Mouse (Mus musculus) macrophage (primary cell): ENCODE measurements around the gene Gm10490. TPM values are rescaled to one million over a fixed set of nuclear protein-coding genes. Genes with fewer than 3 reads are reported as not detected.
"Not testable (repeated sequence)": the region's sequence is repeated elsewhere in the genome, so short reads cannot be mapped to it uniquely, and the experiment has no call there.

Source experiments
- H3K27ac ChIP-seq: fragments of 350-480 bp; formaldehyde crosslinking; 2 replicates; pipeline ENCODE4 v1.9.0; 2021
- H3K36me3 ChIP-seq: fragments of 350-480 bp; formaldehyde crosslinking; 2 replicates; pipeline ENCODE4 v1.9.0; 2021; ENCODE audit errors: inconsistent target
- H3K4me3 ChIP-seq: fragments of 350-480 bp; formaldehyde crosslinking; 2 replicates; pipeline ENCODE4 v1.9.0; 2021; ENCODE audit errors: inconsistent target
- H3K79me2 ChIP-seq: fragments of 350-480 bp; formaldehyde crosslinking; 2 replicates; pipeline ENCODE4 v1.9.0; 2021; ENCODE audit errors: inconsistent target
- WGBS: methylation state at CpG from one replicate; pipeline ENCODE4 v1.1.7; 2026; ENCODE audit warnings: inconsistent platforms; ENCODE audit not compliant: missing documents; 5-methylcytosine and 5-hydroxymethylcytosine counted together
- polyA plus RNA-seq: library from polyadenylated mRNA; stranded (reverse); fragments of 250-400 nt; gene quantifications from 3 replicates; pipeline ENCODE4 v1.2.4, GENCODE M21; 2018; ENCODE audit warnings: inconsistent platforms
- total RNA-seq, 78 experiments: library from RNA; depleted of rRNA; stranded (reverse); fragments of 250-400 nt; gene quantifications; 1 replicate in 9 of 78; 2 replicates in 24 of 78; 3 replicates in 43 of 78; 4 replicates in 2 of 78; pipeline ENCODE4 v1.2.4; 2018; ENCODE audit warnings: inconsistent platforms in 56 of 78

Gm10490 gene
- total RNA-seq (2018; cell fraction: chromatin; rRNA removed) = not detected
- total RNA-seq (2018; cell fraction: cytosol; rRNA removed) = not detected
- not detected for total RNA-seq (2018; cell fraction: nucleus; rRNA removed)
- polyA plus RNA-seq = not detected in 3 replicates

DNA sequence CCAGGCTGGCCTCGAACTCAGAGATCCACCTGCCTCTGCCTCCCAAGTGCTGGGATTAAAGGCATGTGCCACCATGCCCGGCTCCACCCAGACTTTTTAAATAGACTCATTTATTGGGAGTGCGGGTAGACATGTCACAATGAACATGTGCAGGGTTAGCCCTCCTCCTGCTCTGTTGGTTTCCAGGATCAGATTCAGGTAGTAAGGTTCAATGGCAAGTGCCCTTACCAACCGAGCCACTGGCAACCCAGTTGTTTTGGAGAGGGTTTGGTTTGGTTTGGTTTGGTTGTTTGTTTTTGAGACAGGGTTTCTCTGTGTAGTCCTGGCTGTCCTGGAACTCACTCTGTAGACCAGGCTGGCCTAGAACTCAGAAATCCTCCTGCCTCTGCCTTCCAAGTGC, at the start of gene Gm10490:
TSS of gene Gm10490 (plus strand) at position 301 of the 400 bp plus-strand sequence.
- H3K36me3 ChIP-seq, H3K27ac ChIP-seq, H3K79me2 ChIP-seq, H3K4me3 ChIP-seq: not testable (repeated sequence)
- 90% methylated on average over 3 of the region's 4 CpGs for WGBS

DNA sequence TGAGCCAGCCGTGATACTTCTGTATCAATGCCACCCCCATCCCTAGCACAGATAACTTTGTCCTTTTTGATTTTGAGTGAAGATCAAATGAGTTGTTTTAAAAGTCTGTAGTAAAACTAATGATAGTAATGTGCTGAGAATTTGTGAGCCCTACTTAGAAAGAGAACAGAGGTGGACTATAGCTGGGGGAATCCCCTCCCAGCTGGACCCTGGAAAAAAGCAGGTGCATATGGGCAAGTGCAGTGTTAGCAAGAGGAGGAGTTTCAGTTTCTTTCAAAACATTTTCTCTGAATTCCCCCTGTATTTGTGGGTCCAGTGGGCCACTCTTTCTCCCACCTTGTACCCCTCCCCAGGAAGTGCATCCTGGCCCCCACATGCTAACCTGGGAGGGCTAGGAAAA, 46.2 kb upstream of the Gm10490 start:
- Histone ChIP-seq H3K4me3 (no peak overlapping the region), H3K36me3 (no peaks in the 10 kb centered on the region), H3K79me2 (peaks cover 82% of the 10 kb centered on the region), H3K27ac (no peak overlapping the region)
- 100% methylated on average over 1 of the region's 1 CpGs for WGBS

DNA sequence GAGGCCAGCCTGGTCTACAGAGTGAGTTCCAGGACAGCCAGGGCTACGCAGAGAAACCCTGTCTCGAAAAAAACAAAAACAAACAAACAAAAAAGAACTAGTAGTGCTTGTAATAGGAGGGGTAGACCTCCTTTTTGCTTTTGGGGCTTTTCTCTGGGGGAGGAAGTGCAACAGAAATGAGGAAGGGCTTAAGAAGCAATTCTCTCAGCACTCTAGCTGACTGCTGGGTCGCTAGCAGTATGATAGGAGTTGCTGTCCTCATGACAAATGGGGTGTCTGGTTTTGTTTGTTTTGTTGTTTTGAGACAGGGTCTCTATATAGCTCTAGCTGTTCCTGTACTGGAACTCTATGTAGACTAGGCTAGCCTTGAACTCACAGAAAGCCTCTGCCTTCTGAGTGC, 44.8 kb upstream of the Gm10490 start:
- Histone ChIP-seq H3K36me3 (no peaks in the 10 kb centered on the region), H3K27ac (peak overlapping the region; percentile 35), H3K4me3 (no peak overlapping the region), H3K79me2 (peaks cover 68% of the 10 kb centered on the region)
- WGBS = 14% methylated on average over 1 of the region's 3 CpGs

DNA sequence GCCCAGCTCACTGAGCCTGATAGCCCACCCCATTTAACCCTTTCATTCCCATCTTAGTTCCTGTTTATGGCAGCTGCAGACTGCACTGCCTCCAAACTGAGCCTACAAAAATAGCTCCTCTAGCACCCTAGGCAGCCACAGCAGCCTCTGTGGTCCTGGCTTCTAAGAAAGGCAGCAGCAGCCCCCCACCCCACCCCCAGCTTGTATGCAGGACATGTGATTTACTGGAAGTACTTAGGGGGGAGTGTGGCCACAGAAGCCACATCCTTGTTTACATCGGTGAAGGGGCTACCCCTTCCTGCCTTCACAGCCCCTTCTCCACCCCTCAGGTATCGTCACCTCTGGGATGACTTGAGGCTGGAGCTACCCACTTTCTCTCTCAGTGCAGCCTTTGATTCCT, 44.0 kb upstream of the Gm10490 start:
- peak overlapping the region; percentile 35 for H3K27ac ChIP-seq
- H3K36me3 ChIP-seq = no peaks in the 10 kb centered on the region
- H3K79me2 ChIP-seq = peaks cover 60% of the 10 kb centered on the region
- WGBS = 25% methylated on average over 2 of the region's 2 CpGs
- no peak overlapping the region for H3K4me3 ChIP-seq

DNA sequence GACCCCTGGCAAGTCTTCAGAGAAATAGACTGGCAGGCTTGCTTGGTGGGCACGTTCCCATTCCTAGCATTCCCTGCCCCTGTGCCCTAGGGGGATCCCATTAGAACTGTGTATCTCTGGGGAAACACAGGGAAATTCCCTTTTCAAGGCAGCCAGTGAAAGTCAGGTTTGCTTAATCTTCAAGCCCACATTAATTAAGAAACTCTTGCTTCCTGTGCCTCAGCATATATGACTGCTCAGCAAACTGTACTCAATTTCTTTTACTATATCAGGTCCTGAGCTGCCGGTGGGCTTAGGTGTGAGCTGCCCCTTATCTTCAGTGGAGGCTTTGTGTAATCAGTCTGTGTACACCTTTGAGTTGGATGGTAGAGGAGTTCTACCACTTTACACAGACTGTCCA, 43.6 kb upstream of the Gm10490 start:
- H3K4me3 ChIP-seq = no peak overlapping the region
- WGBS = 17% methylated on average over 2 of the region's 2 CpGs
- 0 out of 2 replicates have a peak overlapping the region, but pooled peaks have one; percentile 35 for H3K27ac ChIP-seq

DNA sequence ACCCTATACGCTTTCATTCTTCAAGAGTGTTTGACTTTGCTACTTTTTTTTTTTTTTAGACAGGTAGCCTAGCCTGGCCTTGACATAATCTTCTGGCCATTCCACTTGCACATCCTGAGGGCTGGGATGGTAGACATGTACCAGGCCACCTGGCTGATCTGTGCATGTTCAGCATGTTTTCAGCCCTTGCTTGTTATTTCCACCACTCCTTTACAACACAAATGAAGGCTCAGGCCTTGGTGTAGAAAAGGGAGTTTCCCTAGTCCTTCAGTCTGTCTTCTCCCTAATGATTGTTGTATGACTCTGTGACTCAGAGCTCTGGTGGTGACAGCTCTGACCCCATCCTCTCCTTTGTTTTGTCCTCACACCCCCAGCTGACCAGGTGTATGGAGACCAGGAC, 42.2 kb upstream of the Gm10490 start:
- WGBS = 100% methylated on average over 1 of the region's 1 CpGs

More for the DNA sequence above, 43.6 kb upstream of the Gm10490 start:
- H3K79me2 ChIP-seq = peaks cover 56% of the 10 kb centered on the region
- H3K36me3 ChIP-seq = no peaks in the 10 kb centered on the region

DNA sequence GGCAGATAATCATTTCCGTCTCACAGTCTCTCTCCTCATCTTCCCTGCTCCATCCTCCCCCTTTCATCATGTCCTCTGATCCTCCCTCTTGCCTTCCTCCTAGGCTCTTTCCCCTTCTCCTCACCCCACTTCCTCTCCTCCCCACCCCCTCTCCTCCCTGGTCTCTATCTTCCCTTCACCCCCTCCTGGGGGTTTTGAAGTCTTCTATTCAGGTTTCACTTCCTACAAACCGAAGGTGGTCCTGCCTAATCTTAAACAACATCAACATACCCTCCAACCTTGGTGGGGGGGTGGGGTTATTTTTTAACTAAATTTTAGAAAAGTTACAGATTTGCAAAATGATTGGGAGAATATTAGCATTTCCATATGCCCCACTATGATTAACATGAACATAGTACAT, 40.8 kb upstream of the Gm10490 start:
- Histone ChIP-seq H3K36me3 (no peaks in the 10 kb centered on the region; the same call in 1 of the 2 replicates), H3K27ac (no peak overlapping the region), H3K4me3 (no peak overlapping the region), H3K79me2 (peaks cover 29% of the 10 kb centered on the region)
- WGBS = 29% methylated on average over 2 of the region's 2 CpGs

More for the DNA sequence above, 42.2 kb upstream of the Gm10490 start:
- H3K36me3 ChIP-seq = no peaks in the 10 kb centered on the region; the same call in 1 of the 2 replicates
- no peak overlapping the region for H3K4me3 ChIP-seq
- no peak overlapping the region for H3K27ac ChIP-seq
- peaks cover 43% of the 10 kb centered on the region for H3K79me2 ChIP-seq

DNA sequence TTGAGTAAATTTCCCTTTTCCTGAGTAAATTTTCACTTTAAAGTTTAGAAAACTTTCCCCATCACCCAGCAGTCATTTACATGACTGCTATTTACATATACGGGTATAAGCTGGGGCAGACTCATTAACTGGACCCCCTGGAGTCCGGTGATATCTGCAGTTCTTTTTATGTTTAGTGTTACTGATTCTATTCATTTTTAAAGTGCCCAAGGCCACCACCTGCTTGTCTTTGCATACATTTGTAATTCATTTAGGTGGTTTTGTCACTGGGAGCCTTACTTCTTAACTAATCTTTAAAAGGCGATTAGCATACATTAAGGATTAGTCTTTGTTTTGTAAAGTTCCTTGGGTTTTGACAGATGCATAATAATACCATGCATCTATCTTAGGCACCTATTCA, 39.5 kb upstream of the Gm10490 start:
- Histone ChIP-seq H3K4me3 (no peak overlapping the region), H3K36me3 (no peaks in the 10 kb centered on the region; the same call in 1 of the 2 replicates), H3K79me2 (peaks cover 22% of the 10 kb centered on the region), H3K27ac (no peak overlapping the region)
- 68% methylated on average over 3 of the region's 3 CpGs for WGBS

DNA sequence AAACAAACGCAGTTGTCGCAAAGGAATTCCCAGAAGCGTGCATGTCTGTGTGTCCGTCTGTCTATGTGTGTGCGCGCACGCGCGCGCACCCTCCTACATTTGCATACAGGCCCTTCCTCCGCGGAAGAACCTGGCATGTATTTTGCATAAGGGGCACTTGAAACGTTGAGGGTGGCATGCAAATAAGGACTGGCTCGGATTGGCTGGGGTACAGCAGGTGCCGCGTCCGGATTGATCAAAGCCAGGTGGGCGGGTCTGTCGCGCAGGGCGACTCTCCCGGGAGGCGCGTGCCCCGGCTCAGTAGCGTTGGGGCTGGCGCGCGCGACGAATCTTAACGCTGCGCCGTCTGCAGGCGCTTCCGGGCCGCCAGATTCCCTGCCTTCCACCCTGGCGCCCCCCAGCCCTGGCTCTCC, 31.3 kb upstream of the Gm10490 start, which contains the start of gene Pim2:
TSS of gene Pim2 (plus strand) at position 256 of the 413 bp plus-strand sequence.
- Histone ChIP-seq H3K79me2 (no peaks in the 10 kb centered on the region), H3K27ac (no peak within 1 kb of the TSS), H3K36me3 (no peaks in the 10 kb centered on the region), H3K4me3 (peak within 1 kb of the TSS; percentile 31)
- WGBS = 20% methylated on average over 38 of the region's 38 CpGs

DNA sequence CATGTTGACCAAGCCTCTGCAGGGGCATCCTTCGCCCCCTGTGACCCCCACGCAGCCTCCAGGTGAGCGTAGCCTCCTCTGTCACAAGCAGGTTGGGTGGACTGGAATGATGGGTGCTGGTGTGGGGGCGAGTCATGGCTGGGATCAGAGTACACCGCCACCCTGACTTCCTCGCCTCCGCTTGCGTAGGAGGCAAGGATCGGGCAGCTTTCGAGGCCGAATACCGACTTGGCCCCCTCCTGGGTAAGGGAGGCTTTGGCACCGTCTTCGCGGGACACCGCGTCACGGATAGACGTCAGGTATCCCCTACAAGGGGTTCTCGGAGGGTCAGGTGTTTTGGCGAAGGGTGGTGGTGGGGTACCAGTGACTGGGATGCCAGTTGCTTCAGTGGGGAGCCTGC, 30.8 kb upstream of the Gm10490 start:
- Histone ChIP-seq H3K79me2 (no peaks in the 10 kb centered on the region), H3K27ac (no peak overlapping the region), H3K4me3 (peak overlapping the region; percentile 31), H3K36me3 (no peaks in the 10 kb centered on the region)
- 37% methylated on average over 18 of the region's 21 CpGs for WGBS

DNA sequence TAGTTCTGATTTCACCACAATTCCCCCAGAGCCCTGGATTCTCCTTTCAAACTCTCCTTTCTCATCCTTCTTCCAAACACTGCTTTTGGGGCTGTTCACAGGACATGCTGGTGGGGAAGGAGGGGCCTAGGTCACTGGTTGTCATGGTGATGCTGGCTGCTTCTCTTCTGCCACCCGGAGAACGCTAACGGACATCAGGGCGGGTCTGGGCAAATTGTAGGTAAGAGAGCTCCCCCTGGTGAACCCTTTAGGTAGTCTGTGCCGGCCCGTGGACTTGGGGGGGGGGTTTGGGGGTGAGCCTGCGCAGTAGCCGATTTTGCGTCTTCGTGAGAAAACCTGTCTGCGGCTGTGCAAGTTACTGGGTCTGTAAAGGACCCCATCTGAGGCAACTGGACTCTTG, 29.5 kb upstream of the Gm10490 start:
- no peaks in the 10 kb centered on the region for H3K36me3 ChIP-seq
- H3K4me3 ChIP-seq = no peak overlapping the region
- peaks cover 5% of the 10 kb centered on the region for H3K79me2 ChIP-seq
- no peak overlapping the region for H3K27ac ChIP-seq
- WGBS = 12% methylated on average over 8 of the region's 11 CpGs

DNA sequence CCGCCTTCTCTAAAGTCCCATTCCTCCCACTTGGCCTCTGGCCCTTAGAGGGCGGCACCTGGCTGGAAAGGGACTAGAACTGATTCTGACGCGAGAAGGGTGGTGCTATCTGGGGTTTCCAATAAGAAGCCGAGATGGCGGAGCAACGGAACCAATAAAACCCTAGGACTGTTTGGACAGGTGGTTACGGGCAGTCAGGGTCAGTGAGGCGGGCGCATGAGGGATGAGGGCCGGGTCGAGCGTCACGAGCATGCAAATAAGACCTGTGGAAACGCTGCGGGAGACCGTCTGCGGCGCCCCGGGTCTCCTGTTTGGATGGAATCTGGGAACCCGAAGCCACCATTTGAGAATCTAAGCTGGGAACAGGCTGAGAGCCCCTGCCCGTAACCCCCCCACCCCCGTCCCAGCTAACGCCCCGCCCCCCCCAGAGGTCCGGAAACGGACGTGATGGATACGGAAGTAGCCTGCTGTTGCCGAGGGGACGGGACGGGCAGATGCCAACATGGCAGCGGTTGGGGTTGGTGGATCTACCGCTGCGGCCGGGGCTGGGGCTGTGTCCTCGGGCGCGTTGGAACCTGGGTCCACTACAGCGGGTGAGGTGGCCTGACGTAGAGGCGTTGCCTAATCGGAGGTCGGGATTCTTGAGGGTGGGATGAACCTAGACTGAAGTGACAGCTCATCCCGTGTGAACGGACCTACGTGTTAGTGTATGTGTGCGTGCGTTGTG, 25.3 kb upstream of the Gm10490 start, which contains the start of gene Slc35a2:
TSS of gene Slc35a2 (plus strand) at position 188 of the 727 bp plus-strand sequence.
- 17% methylated on average over 49 of the region's 49 CpGs for WGBS
- peak within 1 kb of the TSS; percentile 59 for H3K27ac ChIP-seq

DNA sequence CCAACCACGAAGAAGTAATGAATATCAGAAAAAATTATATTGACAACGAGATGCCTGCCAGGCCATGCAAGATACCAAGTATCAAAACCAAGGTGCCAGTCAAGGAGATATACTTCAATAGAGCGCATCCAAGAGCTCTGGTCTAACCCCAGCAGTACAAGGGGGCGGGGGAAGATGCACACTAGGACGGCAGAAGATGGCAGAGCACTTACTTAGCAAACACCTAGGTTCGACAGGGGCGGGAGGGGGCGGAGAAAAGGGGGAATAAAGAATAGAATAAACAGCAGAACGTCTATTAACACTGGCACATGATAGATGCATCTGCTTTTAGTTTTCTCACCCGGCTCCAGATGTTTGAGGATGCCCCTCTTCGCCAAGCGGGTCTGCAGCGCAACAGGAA, 11.1 kb upstream of the Gm10490 start:
- Histone ChIP-seq H3K27ac (peak overlapping the region; percentile 74), H3K36me3 (no peaks in the 10 kb centered on the region), H3K4me3 (peak overlapping the region; percentile 51), H3K79me2 (peaks cover 11% of the 10 kb centered on the region; the same call in 1 of the 2 replicates)
- 37% methylated on average over 13 of the region's 13 CpGs for WGBS

More for the DNA sequence above, 25.3 kb upstream of the Gm10490 start, which contains the start of gene Slc35a2:
- Histone ChIP-seq H3K4me3 (peak within 1 kb of the TSS; percentile 59), H3K36me3 (no peaks in the 10 kb centered on the region), H3K79me2 (peaks cover 19% of the 10 kb centered on the region)

DNA sequence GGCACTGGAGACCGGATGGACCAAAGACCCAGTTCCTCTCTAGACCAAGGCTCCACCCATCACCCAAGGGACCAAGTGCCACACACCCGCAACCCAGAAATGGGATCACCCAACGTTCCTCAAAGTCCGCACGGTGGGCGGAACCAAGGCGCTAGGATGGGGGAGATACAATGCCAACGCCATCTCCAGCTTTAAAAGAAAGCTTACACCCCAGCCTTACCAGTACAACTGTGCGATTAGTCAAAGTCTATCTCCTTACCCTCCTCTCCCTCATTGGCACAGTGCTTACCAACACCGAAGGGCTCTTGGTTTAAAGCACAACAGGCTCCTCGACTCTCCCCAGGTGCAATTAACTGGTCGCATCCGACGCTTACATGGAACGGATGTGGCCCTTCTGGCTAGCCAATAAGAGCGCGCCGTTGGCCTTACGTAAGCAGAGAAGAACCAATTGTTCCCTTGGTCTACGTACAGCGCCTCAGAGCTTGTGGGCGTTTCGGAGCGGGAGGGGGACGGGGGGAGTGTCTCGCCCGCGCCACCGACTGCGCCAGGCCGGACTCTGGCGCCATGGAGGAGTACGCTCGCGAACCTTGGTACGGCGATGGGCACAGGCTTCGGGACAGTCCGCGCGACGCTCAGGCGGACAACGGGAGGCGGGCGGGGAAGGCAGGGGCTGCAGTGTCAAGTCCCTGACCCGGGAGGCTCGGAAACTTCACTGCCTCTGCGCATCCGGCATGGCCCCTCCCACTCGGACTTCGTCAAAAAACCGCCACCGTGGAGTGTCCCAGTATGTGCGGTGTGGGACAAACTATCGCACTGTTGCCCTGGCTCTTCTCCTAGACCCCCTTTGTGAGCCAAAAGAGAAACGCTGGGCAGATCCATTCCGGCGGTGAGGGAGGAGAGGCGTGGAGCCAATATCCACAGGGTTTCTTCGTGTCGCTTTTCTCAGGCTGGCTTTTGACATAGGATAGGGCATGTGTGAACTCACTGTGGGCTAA, 10.2 kb upstream of the Gm10490 start, which contains the start of the genes Pqbp1 and Timm17b:
TSS of gene Pqbp1 (minus strand) at position 390 of the 995 bp plus-strand sequence.
TSS of gene Timm17b (plus strand) at position 478 of the 995 bp plus-strand sequence.
- Histone ChIP-seq H3K79me2 (peaks cover 11% of the 10 kb centered on the region; the same call in 1 of the 2 replicates), H3K27ac (peak within 1 kb of the TSS; percentile 74), H3K36me3 (no peaks in the 10 kb centered on the region), H3K4me3 (peak within 1 kb of the TSS; percentile 51)
- 21% methylated on average over 51 of the region's 62 CpGs for WGBS
